Mouse (Mus musculus) layer of hippocampus, postnatal 25 days (tissue): ENCODE results near the gene Gm10260. TPM values are rescaled to one million over a fixed set of nuclear protein-coding genes. Genes with fewer than 3 reads are reported as not detected.

Experiments
- DNase-seq, 2 experiments: peaks; one replicate each; pipeline ENCODE4 v3.0.0; 2022; ENCODE audit warnings: mixed read lengths in 2 of 2, low spot score in 1 of 2; ENCODE audit errors: extremely low spot score in 1 of 2
- total RNA-seq, 2 experiments: library from RNA; stranded (reverse); gene quantifications; 2 replicates each; pipeline ENCODE4 v1.2.3; 2021

Gene Gm10260
- 10 to 100 TPM; 81.1 to 86.7 TPM for total RNA-seq

GRCm38 (mm10) chr13:97760532-97760931 lies at the start of gene Gm10260:
Gm10260 (minus strand) TSS chr13:97760632.
- no peak for DNase-seq

GRCm38 (mm10) chr13:97809828-97810227 lies 49.4 kb upstream of the Gm10260 start:
- no peak for DNase-seq

- peak in 1 of 2 experiments; percentile 21 for DNase-seq
Measured at GRCm38 (mm10) chr13:97805907-97806306, 45.5 kb upstream of the Gm10260 start.

DNA sequence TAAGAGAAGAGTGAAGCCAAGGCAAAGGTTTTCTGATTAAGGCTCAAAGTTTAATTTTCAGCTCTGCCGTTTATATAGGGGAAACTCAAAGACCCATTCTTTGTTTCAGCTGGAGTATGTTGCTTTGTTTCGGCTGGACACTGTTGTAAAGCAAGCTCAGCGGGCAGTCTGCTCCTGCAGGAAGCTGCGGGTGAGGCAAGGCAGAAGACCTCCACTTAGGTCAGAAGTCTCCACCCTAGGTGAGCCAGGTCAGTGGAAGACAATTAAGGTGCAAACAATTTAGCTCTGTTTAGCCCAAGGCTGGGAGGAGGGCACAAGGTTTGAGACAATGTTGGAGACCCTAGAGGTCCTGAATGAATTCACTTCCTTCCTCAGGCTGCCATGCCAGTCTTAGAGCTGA lies 42.0 kb upstream of the Gm10260 start:
- no peak for DNase-seq

GRCm38 (mm10) chr13:97797462-97797861 lies 37.0 kb upstream of the Gm10260 start:
- no peak for DNase-seq

DNA sequence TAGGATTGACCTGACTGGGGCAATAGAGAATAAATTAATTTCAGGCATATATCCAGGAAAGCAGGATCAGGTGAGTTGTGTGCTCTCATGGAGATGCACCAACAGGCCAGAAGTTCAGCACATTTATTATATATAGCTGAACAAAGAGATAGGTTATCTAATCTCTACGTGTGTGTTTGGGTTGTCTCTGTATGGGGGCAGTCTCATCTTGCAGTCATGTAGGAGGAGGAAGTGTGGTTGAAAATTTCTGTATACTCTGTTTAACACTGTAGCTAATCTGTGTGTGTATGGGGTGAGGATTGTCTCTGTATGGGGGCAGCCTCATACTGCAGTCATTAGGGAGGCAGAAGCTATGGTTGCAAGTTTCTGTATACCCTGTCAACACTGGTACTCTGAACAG lies 34.3 kb upstream of the Gm10260 start:
- DNase-seq: no peak

- no peak for DNase-seq
Measured at GRCm38 (mm10) chr13:97793932-97794331, 33.5 kb upstream of the Gm10260 start.

DNA sequence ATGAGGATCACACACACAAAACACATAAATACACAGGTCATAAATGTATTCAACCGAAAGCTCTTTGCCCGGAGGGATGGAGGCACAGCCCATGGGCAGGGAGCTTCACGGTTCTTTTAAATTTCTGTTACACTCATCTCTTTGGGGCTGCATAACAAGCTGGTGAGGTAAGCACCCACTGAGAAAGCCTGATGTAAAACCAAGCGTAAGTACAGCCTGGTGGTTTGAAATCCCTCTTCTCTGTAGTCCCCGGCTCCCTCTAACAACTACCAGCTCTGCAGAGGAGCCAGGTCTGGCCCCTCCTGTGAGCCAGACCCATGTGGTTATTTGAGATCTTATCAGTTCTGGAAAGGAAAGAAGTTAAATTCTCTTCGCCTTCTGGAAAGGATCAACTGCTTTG lies 31.2 kb upstream of the Gm10260 start:
- no peak for DNase-seq

GRCm38 (mm10) chr13:97789782-97790450 lies 29.5 kb upstream of the Gm10260 start:
- no peak for DNase-seq

DNA sequence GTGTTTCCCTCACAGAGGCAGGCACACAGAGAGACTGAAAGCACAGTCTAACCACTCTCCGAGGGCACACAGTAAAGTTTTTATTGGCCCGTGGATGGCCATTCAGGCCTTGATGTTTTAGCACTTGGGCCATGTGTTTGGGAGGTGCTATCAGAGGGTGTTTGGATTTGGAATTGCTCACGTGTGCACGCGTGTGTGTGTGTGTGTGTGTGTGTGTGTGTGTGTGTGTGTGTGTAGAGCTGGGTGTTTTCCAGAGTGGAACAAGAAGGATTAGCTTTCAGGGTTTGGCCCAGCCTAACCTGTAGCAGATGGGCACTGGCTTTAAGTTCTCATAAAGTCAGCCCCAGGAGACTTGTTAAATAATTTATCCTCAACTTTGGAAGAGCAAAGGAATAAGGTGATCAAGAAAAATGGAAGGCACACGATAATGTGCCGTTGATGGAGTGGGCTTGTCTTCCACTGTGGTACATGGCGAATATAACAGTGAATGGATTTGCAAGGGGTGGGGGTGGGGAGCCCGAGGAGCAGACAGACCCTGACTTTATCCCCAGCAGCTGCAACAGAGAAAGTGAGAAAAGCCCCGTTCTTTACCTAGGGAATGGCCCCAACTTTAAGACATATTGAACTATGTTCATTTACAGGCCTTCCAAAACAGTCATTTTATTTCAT lies 24.9 kb upstream of the Gm10260 start:
- DNase-seq: no peak

- DNase-seq: no peak
Measured at GRCm38 (mm10) chr13:97783423-97784143, 23.2 kb upstream of the Gm10260 start.

DNA sequence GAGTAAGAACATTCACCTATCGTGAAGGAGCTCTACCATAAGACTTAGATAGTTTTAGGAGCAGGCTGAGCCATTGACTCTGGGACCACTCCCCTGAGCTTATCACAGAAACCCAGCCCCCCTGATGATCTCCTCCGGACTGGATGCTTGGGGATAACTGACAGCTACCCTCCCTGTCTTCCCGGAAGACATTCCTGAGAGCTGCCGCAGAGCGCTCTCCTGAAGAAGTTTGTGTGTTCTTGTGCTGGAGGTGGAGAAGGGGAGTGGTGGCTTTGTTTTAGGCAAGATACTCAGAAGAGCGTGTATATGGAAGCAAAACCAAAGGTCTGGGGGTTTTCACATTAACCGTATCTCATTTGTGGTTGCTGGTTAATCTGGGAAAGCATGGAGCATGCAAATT lies 21.6 kb upstream of the Gm10260 start:
- DNase-seq: no peak

DNA sequence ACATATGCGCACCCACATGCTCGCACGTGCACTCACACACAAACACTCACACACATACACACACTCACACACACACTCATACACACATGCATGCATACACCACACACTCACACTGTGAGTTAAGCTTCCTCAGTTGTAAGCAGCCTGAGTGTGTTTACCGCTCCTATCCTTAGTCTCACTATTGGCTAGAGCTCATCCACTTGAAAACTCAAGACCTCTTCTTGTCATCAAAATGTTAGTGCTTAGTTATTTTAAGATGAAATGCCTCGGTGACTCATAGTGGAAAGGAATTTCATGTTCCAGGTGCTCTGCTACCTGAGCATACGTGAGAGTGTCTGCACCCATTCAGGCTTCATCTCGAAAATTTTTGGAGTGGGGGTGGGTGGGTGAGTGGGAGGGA lies 21.2 kb upstream of the Gm10260 start:
- no peak for DNase-seq

DNA sequence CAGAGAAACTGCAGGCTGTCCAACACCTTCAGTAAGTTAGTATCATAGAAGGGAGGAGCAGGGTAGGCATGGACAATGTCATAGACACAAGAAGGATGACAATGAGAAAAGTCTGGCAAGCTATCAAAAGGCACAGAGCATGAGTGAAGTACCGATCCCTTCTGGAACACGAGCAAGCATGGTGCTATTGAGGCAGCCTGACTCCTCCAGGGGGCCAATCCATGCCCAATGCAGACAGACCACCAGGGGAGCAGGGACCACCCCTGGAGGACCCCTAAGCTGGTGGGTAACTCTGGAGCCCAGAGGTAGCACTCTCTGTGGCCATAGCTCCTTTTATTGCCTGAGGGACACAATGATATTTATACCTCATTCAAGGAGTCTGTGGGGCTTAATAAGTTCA lies 20.1 kb upstream of the Gm10260 start:
- DNase-seq: no peak

DNA sequence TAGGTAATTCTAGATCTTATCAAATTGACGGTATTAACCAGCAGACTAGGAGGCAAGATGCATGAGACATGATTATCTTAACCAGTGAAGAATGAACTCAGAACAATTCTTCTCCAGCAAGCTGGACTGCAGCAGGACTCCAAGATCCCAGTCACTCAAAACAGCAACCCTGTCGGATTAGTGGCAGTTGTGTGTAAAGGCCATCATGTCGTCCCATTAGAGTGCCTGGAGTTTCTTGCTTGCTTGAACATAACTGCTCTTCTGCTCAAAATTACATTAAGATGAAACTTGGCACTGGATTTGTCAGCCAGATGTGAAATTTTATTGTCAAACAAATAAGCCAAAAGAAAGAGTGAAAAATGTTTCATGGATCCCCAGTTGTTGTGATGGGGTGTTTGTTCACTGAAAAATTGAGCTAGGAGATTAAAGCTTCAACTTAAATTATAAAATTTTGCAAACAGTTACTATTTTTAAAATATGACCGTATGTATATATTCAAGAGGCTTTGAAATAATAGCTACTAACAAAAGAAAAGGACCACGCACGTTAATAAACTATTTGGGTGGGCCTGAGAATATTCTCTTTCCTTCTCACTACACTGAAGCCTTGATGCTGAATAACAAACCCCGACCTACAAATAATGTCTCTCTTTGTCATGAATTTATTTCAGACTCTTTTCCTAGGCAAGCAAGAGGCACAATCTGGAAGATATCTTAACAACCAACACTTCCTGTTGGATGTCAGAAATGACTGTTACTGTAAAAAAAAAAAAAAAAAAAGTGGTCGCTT lies 19.4 kb upstream of the Gm10260 start:
- DNase-seq: no peak

DNA sequence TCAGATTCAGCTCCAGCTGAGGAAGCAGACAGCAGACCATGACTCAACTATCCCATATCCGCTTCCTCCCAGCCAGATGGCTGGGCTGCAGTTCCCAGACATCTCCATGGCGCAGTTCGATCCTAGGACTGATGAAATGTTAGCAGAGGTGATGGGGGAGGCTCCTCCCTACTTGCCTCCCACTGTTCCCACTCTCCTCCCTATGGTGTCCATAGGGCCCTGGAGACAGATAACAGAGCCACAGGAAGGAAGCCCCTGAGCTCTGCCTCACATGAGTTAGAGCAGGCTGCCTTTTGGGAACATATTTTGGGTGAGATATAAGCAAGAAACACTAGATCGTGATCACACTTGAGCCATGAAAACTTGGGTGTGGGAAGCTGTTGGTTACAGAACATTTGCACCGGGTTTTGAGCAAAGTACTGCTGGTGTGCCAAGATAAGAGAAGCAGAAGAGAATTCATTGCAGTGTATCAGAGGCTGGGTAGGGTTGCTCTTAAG lies 18.3 kb upstream of the Gm10260 start:
- no peak for DNase-seq

- no peak for DNase-seq
Measured at GRCm38 (mm10) chr13:97777667-97778066, 17.2 kb upstream of the Gm10260 start.

- no peak for DNase-seq
Measured at GRCm38 (mm10) chr13:97776702-97777101, 16.3 kb upstream of the Gm10260 start.

DNA sequence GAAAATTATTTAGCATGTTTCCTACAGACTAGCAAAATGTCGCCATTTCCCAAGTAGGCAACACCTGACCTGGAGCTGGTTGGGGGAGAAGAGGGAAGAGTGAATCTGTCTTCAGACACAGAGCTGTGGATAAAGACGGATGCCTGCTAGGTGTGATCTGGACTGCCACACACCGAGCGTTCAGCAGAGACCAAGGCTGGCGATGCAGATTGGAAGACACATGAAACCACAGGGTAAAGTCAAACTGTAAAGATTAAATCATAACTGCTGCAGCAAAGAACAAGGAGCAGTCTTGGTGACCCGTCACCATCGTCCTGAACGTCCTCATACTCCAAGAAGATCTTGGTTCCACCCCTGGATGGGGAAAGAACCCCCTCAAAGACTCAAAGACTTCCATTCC lies 15.5 kb upstream of the Gm10260 start:
- DNase-seq: no peak

- peak in 1 of 2 experiments; percentile 34 for DNase-seq
Measured at GRCm38 (mm10) chr13:97774740-97775425, 14.5 kb upstream of the Gm10260 start.
